8 mouse cellular contexts compared by ENCODE assay signal in the genomic region with DNA sequence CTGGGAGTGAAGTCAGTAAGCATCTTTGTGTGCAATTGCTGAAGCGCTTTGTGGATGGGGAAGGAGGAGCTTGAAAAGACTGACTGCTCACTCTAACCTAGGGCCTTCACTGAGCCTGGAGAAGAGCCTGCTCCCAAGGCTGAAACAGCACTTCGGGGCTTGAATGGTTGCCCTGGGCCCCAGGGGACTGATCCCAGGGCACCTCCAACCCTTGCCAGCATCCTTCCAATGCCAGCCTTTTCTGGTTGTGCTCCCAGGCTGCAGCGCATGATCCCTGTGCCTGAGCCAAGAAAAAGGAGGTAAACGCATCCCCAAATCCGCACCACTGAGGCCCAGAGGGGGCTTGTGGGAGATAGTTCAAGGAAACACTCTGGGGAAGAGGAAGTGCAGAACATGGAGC.
DNase-seq lines count a peak whose midpoint lies in the region.

No protein-coding gene starts in this region.

- intact Hi-C loops in gastrocnemius, postnatal 36 days (cut with DNase I), result no loop called here

- DNase-seq in gastrocnemius, postnatal 10 days, result peak; percentile 10
- DNase-seq in gastrocnemius, postnatal 36 days, result no peak
- DNase-seq in adrenal gland, postnatal 10 days, result peak; percentile 72
- DNase-seq in cerebellum, postnatal 25 days, result peak; percentile 75 to 83
- DNase-seq in kidney, postnatal 14 days, result peak; percentile 18
- peak; percentile 34 for DNase-seq in right cerebral cortex, postnatal 25 days
- DNase-seq in liver, result no peak
- DNase-seq in spleen, postnatal 14 days (ENCODE audit: low spot score in 2 of 2), result no peak

Comparison
In these comparisons a context has a peak if more than half of its experiments do, and no peak if none do; other contexts are left out.
1. DNase-seq: peak in gastrocnemius, postnatal 10 days (single experiment), adrenal gland, postnatal 10 days (single experiment), cerebellum, postnatal 25 days (2 of 2), kidney, postnatal 14 days (single experiment) and right cerebral cortex, postnatal 25 days (single experiment); none in gastrocnemius, postnatal 36 days (0 of 2), liver (single experiment) and spleen, postnatal 14 days (0 of 2).